Mouse (Mus musculus) MEL (cell line): ENCODE results near the gene Trim41. TPM values are rescaled to one million over a fixed set of nuclear protein-coding genes. Genes with fewer than 3 reads are reported as not detected.

Source experiments
- DNase-seq: peaks from one replicate; pipeline ENCODE4 v3.0.0; 2011; ENCODE audit warnings: low read depth, low spot score
- H3K27ac ChIP-seq: 2 replicates; pipeline ENCODE4 v1.5.1; 2012; ENCODE audit warnings: low read depth, mild to moderate bottlenecking, control low read depth, low read length, moderate library complexity; ENCODE audit not compliant: control insufficient read depth
- H3K27me3 ChIP-seq, 2 experiments: fragments of 150-350 bp in 1 of 2; sonication (generic) in 1 of 2; 2 replicates each; pipeline ENCODE4 v1.6.1; 2012; ENCODE audit warnings: low read length in 2 of 2, mild to moderate bottlenecking in 2 of 2, improper control_type of control experiment in 1 of 2, moderate library complexity in 1 of 2; ENCODE audit not compliant: insufficient read depth in 2 of 2, control insufficient read depth in 1 of 2
- H3K36me3 ChIP-seq, 2 experiments: 2 replicates each; pipeline ENCODE4 v1.6.1; 2012 to 2014; ENCODE audit warnings: low read length in 2 of 2, improper control_type of control experiment in 1 of 2, inconsistent platforms in 1 of 2, mild to moderate bottlenecking in 1 of 2; ENCODE audit not compliant: insufficient read depth in 2 of 2, control insufficient read depth in 1 of 2
- H3K4me1 ChIP-seq, 2 experiments: fragments of 150-350 bp in 1 of 2; sonication (generic) in 1 of 2; 2 replicates each; pipeline ENCODE4 v1.6.1; 2012; ENCODE audit warnings: low read length in 2 of 2, improper control_type of control experiment in 1 of 2, mild to moderate bottlenecking in 1 of 2; ENCODE audit not compliant: insufficient read depth in 2 of 2, control insufficient read depth in 1 of 2
- H3K4me3 ChIP-seq, 2 experiments: fragments of 150-350 bp in 1 of 2; sonication (generic) in 1 of 2; 2 replicates each; pipeline ENCODE4 v1.5.1; 2012; ENCODE audit warnings: low read depth in 2 of 2, low read length in 2 of 2, mild to moderate bottlenecking in 2 of 2, moderate library complexity in 2 of 2, control low read depth in 1 of 2, improper control_type of control experiment in 1 of 2; ENCODE audit not compliant: control insufficient read depth in 1 of 2, insufficient read depth in 1 of 2
- H3K79me2 ChIP-seq: 2 replicates; pipeline ENCODE4 v1.6.1; 2012; ENCODE audit warnings: mild to moderate bottlenecking, low read length, moderate library complexity; ENCODE audit not compliant: control insufficient read depth, poor library complexity, insufficient read depth
- H3K9ac ChIP-seq: 2 replicates; pipeline ENCODE4 v1.6.1; 2012; ENCODE audit warnings: low read depth, mild to moderate bottlenecking, control low read depth, low read length, moderate library complexity; ENCODE audit not compliant: control insufficient read depth, poor library complexity, severe bottlenecking
- H3K9me3 ChIP-seq: fragments of 150-350 bp; sonication (generic); replicated peaks from 2 replicates; pipeline ENCODE4 v1.6.1; 2012; ENCODE audit warnings: mild to moderate bottlenecking, low read length, improper control_type of control experiment, moderate library complexity; ENCODE audit not compliant: insufficient read depth
- BHLHE40 ChIP-seq: IDR thresholded peaks from 2 replicates; pipeline ENCODE4 v1.6.1; 2012; ENCODE audit warnings: low read depth, mild to moderate bottlenecking, inconsistent platforms, low read length, improper control_type of control experiment, borderline replicate concordance
- CHD1 ChIP-seq: IDR thresholded peaks from 2 replicates; pipeline ENCODE4 v1.6.1; 2012; ENCODE audit warnings: low read depth, mild to moderate bottlenecking, inconsistent platforms, low read length, improper control_type of control experiment
- CHD2 ChIP-seq: IDR thresholded peaks from 2 replicates; pipeline ENCODE4 v1.6.1; 2011; ENCODE audit warnings: low read length, improper control_type of control experiment
- CTCF ChIP-seq, 3 experiments: IDR thresholded peaks in 2 of 3; conservative IDR thresholded peaks in 1 of 3; 2 replicates each; pipeline ENCODE4 v1.5.1; 2011 to 2012; ENCODE audit warnings: low read length in 3 of 3, low read depth in 2 of 3, mild to moderate bottlenecking in 2 of 3, improper control_type of control experiment in 1 of 3, inconsistent platforms in 1 of 3, mixed read lengths in 1 of 3, moderate library complexity in 1 of 3; ENCODE audit not compliant: control insufficient read depth in 1 of 3, insufficient read depth in 1 of 3, poor library complexity in 1 of 3, severe bottlenecking in 1 of 3
- E2F4 ChIP-seq: IDR thresholded peaks from 2 replicates; pipeline ENCODE4 v1.6.1; 2011; ENCODE audit warnings: low read depth, low read length, improper control_type of control experiment, borderline replicate concordance
- ELF1 ChIP-seq: IDR thresholded peaks from 2 replicates; pipeline ENCODE4 v1.6.1; 2014; ENCODE audit warnings: low read depth, mild to moderate bottlenecking, inconsistent platforms, low read length, improper control_type of control experiment, moderate library complexity
- ETS1 ChIP-seq: IDR thresholded peaks from 2 replicates; pipeline ENCODE4 v1.6.1; 2012; ENCODE audit warnings: low read depth, mild to moderate bottlenecking, inconsistent platforms, low read length, improper control_type of control experiment, moderate library complexity
- GABPA ChIP-seq: IDR thresholded peaks from 2 replicates; pipeline ENCODE4 v1.6.1; 2012; ENCODE audit warnings: low read depth, mild to moderate bottlenecking, inconsistent platforms, low read length, improper control_type of control experiment, moderate library complexity
- GATA1 ChIP-seq: IDR thresholded peaks from 2 replicates; pipeline ENCODE4 v1.6.1; 2011; ENCODE audit warnings: low read depth, low read length, improper control_type of control experiment
- HCFC1 ChIP-seq: IDR thresholded peaks from 2 replicates; pipeline ENCODE4 v1.6.1; 2012; ENCODE audit warnings: low read depth, mild to moderate bottlenecking, inconsistent platforms, low read length, improper control_type of control experiment, moderate library complexity
- MAFK ChIP-seq: IDR thresholded peaks from 2 replicates; pipeline ENCODE4 v1.6.1; 2011; ENCODE audit warnings: low read depth, mild to moderate bottlenecking, low read length, improper control_type of control experiment, borderline replicate concordance
- MAZ ChIP-seq: IDR thresholded peaks from 2 replicates; pipeline ENCODE4 v1.6.1; 2012; ENCODE audit warnings: low read depth, mild to moderate bottlenecking, inconsistent platforms, low read length, improper control_type of control experiment
- MEF2A ChIP-seq: IDR thresholded peaks from 2 replicates; pipeline ENCODE4 v1.6.1; 2014; ENCODE audit warnings: low read depth, mild to moderate bottlenecking, inconsistent platforms, low read length, improper control_type of control experiment; ENCODE audit not compliant: poor library complexity, insufficient replicate concordance, severe bottlenecking; ENCODE audit errors: extremely low read depth
- MYB ChIP-seq: IDR thresholded peaks from 2 replicates; pipeline ENCODE4 v1.6.1; 2011; ENCODE audit warnings: mild to moderate bottlenecking, low read depth, low read length, improper control_type of control experiment
- MYC ChIP-seq: IDR thresholded peaks from 2 replicates; pipeline ENCODE4 v1.6.1; 2011; ENCODE audit warnings: low read depth, mild to moderate bottlenecking, low read length, improper control_type of control experiment, moderate library complexity
- NELFE ChIP-seq: IDR thresholded peaks from 2 replicates; pipeline ENCODE4 v1.6.1; 2011; ENCODE audit warnings: low read depth, low read length, improper control_type of control experiment
- NRF1 ChIP-seq: IDR thresholded peaks from 2 replicates; pipeline ENCODE4 v1.6.1; 2014; ENCODE audit warnings: low read depth, mild to moderate bottlenecking, inconsistent platforms, low read length, improper control_type of control experiment, moderate library complexity; ENCODE audit not compliant: poor library complexity, insufficient read depth, severe bottlenecking
- POLR2A ChIP-seq, 2 experiments: IDR thresholded peaks; 2 replicates each; pipeline ENCODE4 v1.6.1; 2011 to 2012; ENCODE audit warnings: low read length in 2 of 2, mild to moderate bottlenecking in 2 of 2, control low read depth in 1 of 2, improper control_type of control experiment in 1 of 2, low read depth in 1 of 2, moderate library complexity in 1 of 2; ENCODE audit not compliant: control insufficient read depth in 1 of 2, insufficient read depth in 1 of 2, poor library complexity in 1 of 2
- POLR2AphosphoS2 ChIP-seq: IDR thresholded peaks from 2 replicates; pipeline ENCODE4 v1.6.1; 2011; ENCODE audit warnings: low read length, improper control_type of control experiment
- POLR2AphosphoS5 ChIP-seq: IDR thresholded peaks from 2 replicates; pipeline ENCODE4 v1.6.1; 2012; ENCODE audit warnings: low read depth, borderline replicate concordance, mild to moderate bottlenecking, inconsistent platforms, low read length, moderate library complexity, mixed read lengths
- RAD21 ChIP-seq: IDR thresholded peaks from 2 replicates; pipeline ENCODE4 v1.6.1; 2011; ENCODE audit warnings: mild to moderate bottlenecking, low read depth, low read length, improper control_type of control experiment
- RCOR1 ChIP-seq: IDR thresholded peaks from 2 replicates; pipeline ENCODE4 v1.6.1; 2012; ENCODE audit warnings: low read depth, mild to moderate bottlenecking, inconsistent platforms, low read length, improper control_type of control experiment
- SIN3A ChIP-seq: IDR thresholded peaks from 2 replicates; pipeline ENCODE4 v1.6.1; 2012; ENCODE audit warnings: low read length, improper control_type of control experiment, inconsistent platforms
- SMC3 ChIP-seq: IDR thresholded peaks from 2 replicates; pipeline ENCODE4 v1.6.1; 2011; ENCODE audit warnings: low read depth, low read length, improper control_type of control experiment
- TAL1 ChIP-seq: IDR thresholded peaks from 2 replicates; pipeline ENCODE4 v1.6.1; 2012; ENCODE audit warnings: mild to moderate bottlenecking, inconsistent platforms, low read length, moderate library complexity, mixed read lengths
- TBP ChIP-seq: IDR thresholded peaks from 2 replicates; pipeline ENCODE4 v1.8.0; 2011; ENCODE audit warnings: low read depth, low read length, improper control_type of control experiment
- UBTF ChIP-seq: IDR thresholded peaks from 2 replicates; pipeline ENCODE4 v1.6.1; 2012; ENCODE audit warnings: low read depth, mild to moderate bottlenecking, inconsistent platforms, low read length, improper control_type of control experiment, moderate library complexity, borderline replicate concordance; ENCODE audit not compliant: insufficient read depth
- USF2 ChIP-seq, 2 experiments: IDR thresholded peaks; 2 replicates each; pipeline ENCODE4 v1.6.1; 2011 to 2012; ENCODE audit warnings: improper control_type of control experiment in 2 of 2, low read length in 2 of 2, borderline replicate concordance in 1 of 2, inconsistent platforms in 1 of 2, low read depth in 1 of 2, mild to moderate bottlenecking in 1 of 2; ENCODE audit not compliant: insufficient read depth in 1 of 2
- ZMIZ1 ChIP-seq: IDR thresholded peaks from 2 replicates; pipeline ENCODE4 v1.6.1; 2012; ENCODE audit warnings: low read depth, mild to moderate bottlenecking, inconsistent platforms, low read length, improper control_type of control experiment, moderate library complexity
- ZNF384 ChIP-seq: IDR thresholded peaks from 2 replicates; pipeline ENCODE4 v1.6.1; 2012; ENCODE audit warnings: low read depth, mild to moderate bottlenecking, inconsistent platforms, low read length, improper control_type of control experiment
- polyA plus RNA-seq, 2 experiments: library from polyadenylated mRNA; stranded (reverse) in 1 of 2; unstranded in 1 of 2; fragments of >175 nt in 1 of 2; fragments of >200 nt in 1 of 2; gene quantifications; 2 replicates each; pipeline versions ENCODE4 v1.2.1 to v1.2.4; 2012; ENCODE audit warnings: low replicate concordance in 2 of 2, low read depth in 1 of 2; ENCODE audit not compliant: insufficient read length in 2 of 2, insufficient read depth in 1 of 2, missing spikeins in 1 of 2
- total RNA-seq: library from RNA; depleted of rRNA; stranded (reverse); fragments of 300-350 nt; gene quantifications from 2 replicates; pipeline ENCODE4 v1.2.3, GENCODE M21; 2012

The Trim41 gene
- total and polyA plus RNA-seq, 3 experiments, result 37.0 to 76.3 (median 56.4) TPM

DNA sequence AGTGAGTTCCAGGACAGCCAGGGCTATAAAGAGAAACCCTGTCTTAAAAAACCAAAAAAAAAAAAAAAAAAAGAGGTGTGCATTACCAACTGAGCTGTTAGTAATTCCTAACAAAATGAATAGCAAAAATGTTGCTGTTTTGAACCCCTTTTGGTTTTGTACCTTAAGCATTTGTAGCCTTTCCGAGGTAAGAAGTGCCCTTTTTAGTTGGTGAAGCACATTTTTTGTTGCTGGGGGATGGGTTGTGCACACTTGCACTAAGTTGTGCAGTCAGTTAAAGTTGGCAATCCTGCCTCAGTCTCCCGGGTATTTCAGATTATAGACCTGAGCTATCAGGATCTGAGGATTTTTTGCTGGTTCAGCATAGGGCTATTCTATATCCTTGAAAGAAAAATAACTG lies 12.2 kb downstream of the Trim41 start:
- H3K4me3 ChIP-seq, result no peak overlapping the region
- DNase-seq, result no peak
- H3K27ac ChIP-seq, result no peak overlapping the region
- H3K4me1 ChIP-seq, result peaks cover under 1 to 12% of the 10 kb centered on the region in 2 experiments; a peak in 1 of 4 replicates
- H3K9me3 ChIP-seq, result no peaks in the 10 kb centered on the region
- H3K27me3 ChIP-seq, result no peaks in the 10 kb centered on the region
- H3K79me2 ChIP-seq, result peaks cover 44% of the 10 kb centered on the region
- peaks cover 37 to 49% of the 10 kb centered on the region in 2 experiments for H3K36me3 ChIP-seq
- no peak for TF ChIP-seq BHLHE40
- no peak for TF ChIP-seq CTCF (IDR thresholded peaks at IDR 0.05 in 2 of 3, conservative IDR thresholded peaks at IDR 0.05 in 1 of 3; ENCODE audit: control insufficient read depth in 1 of 3, insufficient read depth in 1 of 3, low read depth in 2 of 3, low read length in 3 of 3, poor library complexity in 1 of 3, severe bottlenecking in 1 of 3)
- 0 out of 2 replicates have a peak, but pooled peaks have one; percentile 26 for TF ChIP-seq POLR2AphosphoS2
- TF ChIP-seq POLR2AphosphoS5, result no peak
- no peak for TF ChIP-seq CHD1
- peak; percentile 48 for TF ChIP-seq ZNF384
- TF ChIP-seq CHD2, result no peak
- TF ChIP-seq MEF2A, result no peak
- TF ChIP-seq RAD21, result no peak
- TF ChIP-seq GATA1, result no peak
- no peak for TF ChIP-seq MAZ
- no peak for TF ChIP-seq ELF1
- no peak for TF ChIP-seq GABPA
- peak in 1 of 2 experiments; percentile 55; a peak in 2 of 4 replicates for TF ChIP-seq POLR2A (IDR thresholded peaks at IDR 0.05; ENCODE audit: control insufficient read depth in 1 of 2, insufficient read depth in 1 of 2, low read depth in 1 of 2, low read length in 2 of 2, poor library complexity in 1 of 2)
- TF ChIP-seq MYB, result no peak
- no peak for TF ChIP-seq E2F4
- TF ChIP-seq HCFC1, result no peak
- no peak for TF ChIP-seq MAFK
- no peak for TF ChIP-seq NELFE
- H3K9ac ChIP-seq, result no peak overlapping the region

DNA sequence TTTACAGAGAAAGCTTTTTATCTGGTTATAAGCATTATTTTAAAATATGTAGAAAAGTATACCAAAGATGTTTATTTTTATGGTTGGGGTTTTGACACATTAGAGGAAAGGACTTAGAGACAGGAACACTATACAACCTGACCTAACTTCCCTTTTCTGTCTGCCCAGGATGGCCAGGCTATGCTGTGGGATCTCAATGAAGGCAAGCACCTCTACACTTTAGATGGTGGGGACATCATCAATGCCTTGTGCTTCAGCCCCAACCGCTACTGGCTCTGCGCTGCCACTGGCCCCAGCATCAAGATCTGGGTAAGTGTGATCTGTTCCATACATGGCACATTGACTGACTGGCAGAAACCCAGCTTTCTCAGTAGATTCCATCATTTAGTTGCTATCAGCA lies 13.2 kb downstream of the Trim41 start:
- Histone ChIP-seq H3K36me3 (peaks cover 33 to 49% of the 10 kb centered on the region in 2 experiments), H3K79me2 (peaks cover 48% of the 10 kb centered on the region)
- TF ChIP-seq UBTF, result no peak
- no peak for TF ChIP-seq HCFC1
- TF ChIP-seq TBP, result 0 out of 2 replicates have a peak, but pooled peaks have one; percentile 17
- TF ChIP-seq NELFE, result peak; percentile 9; the same call in 1 of the 2 replicates
- TF ChIP-seq POLR2A (IDR thresholded peaks at IDR 0.05; ENCODE audit: control insufficient read depth in 1 of 2, insufficient read depth in 1 of 2, low read depth in 1 of 2, low read length in 2 of 2, poor library complexity in 1 of 2), result no peak; a peak in 1 of 4 replicates
- no peak for TF ChIP-seq BHLHE40
- TF ChIP-seq ELF1, result no peak
- TF ChIP-seq NRF1, result no peak
- TF ChIP-seq SMC3, result no peak
- TF ChIP-seq TAL1, result no peak
- TF ChIP-seq ETS1, result no peak
- no peak for TF ChIP-seq SIN3A
- TF ChIP-seq MYC, result no peak
- no peak for TF ChIP-seq ZMIZ1
- TF ChIP-seq RCOR1, result no peak
- TF ChIP-seq USF2 (IDR thresholded peaks at IDR 0.05; ENCODE audit: borderline replicate concordance in 1 of 2, insufficient read depth in 1 of 2, low read depth in 1 of 2, low read length in 2 of 2), result no peak
- TF ChIP-seq, all 39 proteins: peak for 2
- Histone ChIP-seq H3K27ac (peak overlapping the region; percentile 18), H3K4me1 (peaks cover 0 to 12% of the 10 kb centered on the region in 2 experiments; a peak in 1 of 4 replicates), H3K4me3 (0 out of 4 replicates have a peak overlapping the region, but pooled peaks of 1 of the 2 experiments have one; percentile 1), H3K9me3 (no peaks in the 10 kb centered on the region), H3K27me3 (no peaks in the 10 kb centered on the region), H3K9ac (no peak overlapping the region; the same call in 1 of the 2 replicates)
- peak; percentile 65 for DNase-seq
